Mouse (Mus musculus) embryonic facial prominence, embryonic 14.5 days (tissue): ENCODE data around the gene Fancf. TPM values are rescaled to one million over a fixed set of nuclear protein-coding genes. Genes with fewer than 3 reads are reported as not detected.
A peak's percentile ranks its signal among the peaks of the same experiment; 100 is the strongest.

Experiments
- ATAC-seq: fragments of 200-750 bp; cut with Nextera tagmentation; 2 replicates; pipeline ENCODE4 v1.8.0; 2017; ENCODE audit warnings: low read depth, moderate number of reproducible peaks, moderate TSS enrichment
- DNase-seq: peaks from one replicate; pipeline ENCODE4 v3.0.0-alpha.2; 2015; ENCODE audit warnings: low spot score
- H3K27ac ChIP-seq: fragments of 300-500 bp; sonication (generic); replicated peaks from 2 replicates; pipeline ENCODE4 v1.5.1; 2014; ENCODE audit warnings: low read depth, mild to moderate bottlenecking, low read length, moderate library complexity
- H3K27me3 ChIP-seq: fragments of 300-500 bp; sonication (generic); replicated peaks from 2 replicates; pipeline ENCODE4 v1.6.1; 2014; ENCODE audit warnings: low read length; ENCODE audit not compliant: control insufficient read depth, insufficient read depth
- H3K36me3 ChIP-seq: fragments of 300-500 bp; sonication (generic); 2 replicates; pipeline ENCODE4 v1.6.1; 2014; ENCODE audit warnings: low read length, mixed read lengths; ENCODE audit not compliant: control insufficient read depth, insufficient read depth
- H3K4me1 ChIP-seq: fragments of 300-500 bp; sonication (generic); 2 replicates; pipeline ENCODE4 v1.6.1; 2014; ENCODE audit warnings: antibody characterized with exemption, low read length; ENCODE audit not compliant: control insufficient read depth, insufficient read depth
- H3K4me2 ChIP-seq: fragments of 300-500 bp; sonication (generic); 2 replicates; pipeline ENCODE4 v1.6.1; 2014; ENCODE audit warnings: low read depth, mild to moderate bottlenecking, low read length, moderate library complexity, mixed read lengths
- H3K4me3 ChIP-seq: fragments of 300-500 bp; sonication (generic); 2 replicates; pipeline ENCODE4 v1.5.1; 2014; ENCODE audit warnings: low read depth, mild to moderate bottlenecking, low read length
- H3K9ac ChIP-seq: fragments of 300-500 bp; sonication (generic); 2 replicates; pipeline ENCODE4 v1.6.1; 2014; ENCODE audit warnings: low read depth, mild to moderate bottlenecking, low read length, moderate library complexity, mixed read lengths
- H3K9me3 ChIP-seq: fragments of 300-500 bp; sonication (generic); 2 replicates; pipeline ENCODE4 v1.6.1; 2016; ENCODE audit warnings: low read length; ENCODE audit not compliant: control insufficient read depth
- WGBS: fragments of 180-500 bp; shearing (Covaris S2); extraction: QIAGEN DNeasy Blood & Tissue Kit; methylation state at CpG from one replicate; pipeline ENCODE4 v1.1.7; 2014; 5-methylcytosine and 5-hydroxymethylcytosine counted together
- polyA plus RNA-seq: library from polyadenylated mRNA; unstranded; fragments of >200 nt; fragmentation: Nextera tagmentation; extraction: Ambion mirVana; gene quantifications from 2 replicates; pipeline ENCODE4 v1.2.1, GENCODE M21; 2014

Gene Fancf
- polyA plus RNA-seq, 1 experiment from 2014 or later = 12.3 TPM

DNA sequence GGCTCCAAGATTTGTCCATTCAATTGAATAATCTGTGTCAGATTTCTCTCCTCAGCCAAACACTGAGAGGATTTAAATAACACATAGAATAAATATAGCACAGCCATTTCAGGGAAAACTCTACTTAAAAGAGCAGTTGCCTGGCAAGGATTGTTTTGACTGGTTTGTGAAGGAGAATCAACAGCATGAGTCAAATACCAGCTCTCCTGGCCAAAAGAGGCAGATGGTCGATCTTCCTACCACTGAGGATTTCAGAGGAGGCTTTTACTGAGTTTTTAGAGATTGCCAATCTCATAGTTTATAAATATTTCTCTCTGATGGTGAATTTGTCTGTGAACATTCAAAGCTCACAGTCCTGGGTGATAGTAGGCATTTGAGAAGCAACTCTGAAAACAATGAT, 42.2 kb downstream of the Fancf start:
- H3K4me3 ChIP-seq = no peak overlapping the region
- no peaks in the 10 kb centered on the region for H3K27me3 ChIP-seq
- no peak overlapping the region for H3K4me2 ChIP-seq
- no peak for ATAC-seq
- no peaks in the 10 kb centered on the region for H3K4me1 ChIP-seq
- H3K36me3 ChIP-seq = no peaks in the 10 kb centered on the region
- DNase-seq = no peak
- 79% methylated on average over 1 of the region's 1 CpGs for WGBS
- no peak overlapping the region for H3K9ac ChIP-seq
- no peaks in the 10 kb centered on the region for H3K9me3 ChIP-seq
- H3K27ac ChIP-seq = no peak overlapping the region

DNA sequence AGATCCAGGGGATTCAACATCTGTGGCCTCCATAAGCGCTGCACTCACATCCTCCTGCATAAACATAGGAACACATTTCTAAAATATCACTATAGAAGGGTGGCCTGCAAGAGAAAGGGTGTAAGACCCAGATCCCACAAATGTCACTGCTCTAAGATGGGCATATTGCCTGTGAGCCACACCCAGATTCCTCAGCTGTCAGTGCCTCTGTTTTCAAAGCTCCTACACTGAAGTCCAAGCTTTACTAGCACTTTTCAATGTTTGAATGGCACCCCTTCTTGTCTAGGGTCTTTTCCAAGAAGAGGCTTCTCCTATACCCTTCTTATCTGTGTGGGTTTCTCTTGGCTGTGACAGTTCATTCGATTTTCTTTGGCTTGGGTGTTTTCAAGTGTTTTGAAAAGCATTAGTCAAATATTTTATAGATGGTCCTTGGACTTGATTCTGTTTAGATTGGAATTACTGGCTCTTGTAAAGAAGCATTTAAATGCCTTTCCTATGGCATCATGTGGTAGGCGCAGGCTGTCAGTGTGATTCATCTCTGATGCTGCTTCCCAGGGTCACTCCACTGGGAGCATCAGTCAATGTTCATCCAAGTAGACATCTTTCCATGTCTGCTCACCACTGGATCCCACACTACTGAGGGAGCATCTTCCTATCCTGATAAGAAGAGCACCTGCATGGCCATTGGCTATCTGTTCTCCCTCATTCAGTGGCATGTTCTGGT, 43.7 kb downstream of the Fancf start:
- Histone ChIP-seq H3K9ac (no peak overlapping the region), H3K4me1 (no peaks in the 10 kb centered on the region), H3K36me3 (no peaks in the 10 kb centered on the region), H3K4me3 (no peak overlapping the region), H3K9me3 (no peaks in the 10 kb centered on the region), H3K27me3 (no peaks in the 10 kb centered on the region), H3K4me2 (no peak overlapping the region), H3K27ac (no peak overlapping the region)
- ATAC-seq = no peak
- WGBS = 69% methylated on average over 3 of the region's 3 CpGs
- DNase-seq = no peak

DNA sequence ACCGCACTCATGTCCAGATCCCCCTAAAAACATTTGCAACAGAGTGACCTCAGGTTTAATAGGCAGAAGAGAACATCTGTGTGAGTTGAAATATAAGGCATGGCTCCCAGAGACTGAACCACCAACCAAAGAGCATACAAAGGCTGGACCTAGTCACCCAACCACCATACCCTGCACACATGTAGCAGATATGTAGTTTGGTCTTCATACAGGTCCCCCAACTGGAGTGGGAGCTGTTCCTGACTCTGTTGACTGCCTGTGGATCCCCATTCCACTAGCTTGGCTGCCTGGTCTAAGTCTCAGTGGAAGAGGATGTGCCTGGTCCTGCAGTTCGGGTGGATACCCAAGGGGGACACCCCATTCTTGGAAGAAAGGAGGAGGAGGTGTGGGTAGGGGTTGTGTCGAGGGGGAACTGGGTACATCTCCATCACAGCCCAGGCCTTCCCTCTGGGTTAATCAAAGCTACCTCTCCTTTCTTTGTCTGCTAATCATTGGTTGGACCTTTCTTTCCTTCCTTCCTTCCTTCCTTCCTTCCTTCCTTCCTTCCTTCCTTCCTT, 45.7 kb downstream of the Fancf start:
- no peaks in the 10 kb centered on the region for H3K4me1 ChIP-seq
- WGBS = 69% methylated on average over 3 of the region's 3 CpGs
- ATAC-seq (no peak), DNase-seq (no peak)
- no peaks in the 10 kb centered on the region for H3K36me3 ChIP-seq
- no peaks in the 10 kb centered on the region for H3K27me3 ChIP-seq
- no peak overlapping the region for H3K27ac ChIP-seq
- H3K4me3 ChIP-seq = no peak overlapping the region
- no peak overlapping the region for H3K4me2 ChIP-seq
- no peaks in the 10 kb centered on the region for H3K9me3 ChIP-seq
- H3K9ac ChIP-seq = no peak overlapping the region

- H3K4me2 ChIP-seq = no peak overlapping the region
- H3K27me3 ChIP-seq = no peaks in the 10 kb centered on the region
- ATAC-seq (peak; percentile 60; the same call in 1 of the 2 replicates), DNase-seq (peak; percentile 75)
- no peak overlapping the region for H3K27ac ChIP-seq
- no peaks in the 10 kb centered on the region for H3K4me1 ChIP-seq
- H3K9me3 ChIP-seq = no peaks in the 10 kb centered on the region
- 46% methylated on average over 4 of the region's 4 CpGs for WGBS
- no peak overlapping the region for H3K9ac ChIP-seq
- no peaks in the 10 kb centered on the region for H3K36me3 ChIP-seq
- H3K4me3 ChIP-seq = no peak overlapping the region
Measured at GRCm38 (mm10) chr7:51815473-51816282, 46.4 kb downstream of the Fancf start.

Other genes starting within 250 kb of the Fancf start
- 3.9 and 4.4 TPM in 2 replicates for gene Slc17a6, start 240.3 kb downstream of the Fancf start, polyA plus RNA-seq
- 53.9 and 66.8 TPM in 2 replicates for gene Gas2, start 252 bp downstream of the Fancf start, polyA plus RNA-seq
- 6.1 and 6.7 TPM in 2 replicates for gene Svip, start 143.8 kb upstream of the Fancf start, polyA plus RNA-seq
- not detected in 2 replicates for gene 1700015G11Rik, start 153.5 kb upstream of the Fancf start, polyA plus RNA-seq